Mouse (Mus musculus) spleen, adult 2 months (tissue): Measurements from ENCODE around the gene D6Ertd527e.

ENCODE experiments used
- CTCF ChIP-seq: fragments of 200-500 bp; IDR thresholded peaks from 2 replicates; pipeline ENCODE4 v1.5.1; 2011; ENCODE audit warnings: mild to moderate bottlenecking, inconsistent platforms; ENCODE audit not compliant: insufficient read depth, insufficient read length, insufficient replicate concordance; ENCODE audit errors: extremely low read depth
- POLR2A ChIP-seq: fragments of 200-500 bp; IDR thresholded peaks from 2 replicates; pipeline ENCODE4 v1.6.1; 2011; ENCODE audit warnings: low read depth, low read length, inconsistent platforms

GRCm38 (mm10) chr6:87120661-87121060, 16.1 kb downstream of the D6Ertd527e start:
- TF ChIP-seq CTCF, result peak; percentile 8; the same call in 1 of the 2 replicates
- TF ChIP-seq POLR2A, result no peak
